Mouse (Mus musculus): ENCODE data around the gene Fzd5.

- TF ChIP-seq CTCF (IDR thresholded peaks at IDR 0.05; ENCODE audit: insufficient read depth, low read length) (no peak), POLR2A (IDR thresholded peaks at IDR 0.05; ENCODE audit: borderline replicate concordance, extremely low read depth, low read depth, low read length) (no peak)
These were observed 47.9 kb downstream of the Fzd5 start for GRCm38 (mm10) chr1:64689561-64690212.

Data from lung, adult 2 months (tissue).